Mouse (Mus musculus): Measurements from ENCODE around the gene Zfp385a.
"Not testable (repeated sequence)": the region's sequence is repeated elsewhere in the genome, so short reads cannot be mapped to it uniquely, and the experiment has no call there.

Gene Zfp385a

DNA sequence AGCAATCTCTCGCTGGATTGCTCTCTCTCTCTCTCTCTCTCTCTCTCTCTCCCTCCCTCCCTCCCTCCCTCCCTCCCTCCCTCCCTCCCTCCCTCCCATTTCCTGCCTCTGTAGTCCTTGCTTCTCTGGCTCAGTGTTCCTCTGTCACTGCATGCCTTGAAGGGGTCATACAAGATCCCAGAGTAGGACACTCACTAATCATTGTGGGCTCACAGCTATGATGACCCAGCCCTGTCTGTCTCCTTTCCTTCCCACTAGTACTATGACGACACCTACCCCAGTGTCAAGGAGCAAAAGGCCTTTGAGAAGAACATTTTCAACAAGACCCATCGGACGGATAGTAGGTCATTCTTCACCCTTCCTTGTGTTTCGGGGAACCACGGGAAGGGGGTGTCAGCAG, 49.5 kb downstream of the Zfp385a start:
- no peak for DNase-seq (ENCODE audit: low spot score)

DNA sequence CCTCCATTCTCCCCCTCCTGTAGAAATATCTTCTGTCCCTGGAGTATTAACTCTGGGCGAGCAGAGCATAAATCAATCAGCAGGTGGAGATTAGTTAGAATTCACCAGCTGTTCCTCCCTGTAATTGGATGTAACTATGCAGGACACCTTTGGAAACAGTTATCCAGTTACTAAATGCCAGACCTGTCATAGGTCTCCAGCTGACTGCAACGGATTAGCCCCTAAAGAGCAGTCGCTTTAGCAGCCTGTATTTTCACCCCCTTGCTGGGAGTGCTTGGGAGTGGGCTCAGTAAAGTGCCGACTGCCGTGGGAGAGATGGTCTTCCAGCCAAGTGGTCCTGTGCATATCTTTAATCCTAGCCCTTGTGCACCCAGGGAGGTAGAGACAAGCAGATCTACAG, 50.3 kb downstream of the Zfp385a start:
- no peak for DNase-seq (ENCODE audit: low spot score)

DNA sequence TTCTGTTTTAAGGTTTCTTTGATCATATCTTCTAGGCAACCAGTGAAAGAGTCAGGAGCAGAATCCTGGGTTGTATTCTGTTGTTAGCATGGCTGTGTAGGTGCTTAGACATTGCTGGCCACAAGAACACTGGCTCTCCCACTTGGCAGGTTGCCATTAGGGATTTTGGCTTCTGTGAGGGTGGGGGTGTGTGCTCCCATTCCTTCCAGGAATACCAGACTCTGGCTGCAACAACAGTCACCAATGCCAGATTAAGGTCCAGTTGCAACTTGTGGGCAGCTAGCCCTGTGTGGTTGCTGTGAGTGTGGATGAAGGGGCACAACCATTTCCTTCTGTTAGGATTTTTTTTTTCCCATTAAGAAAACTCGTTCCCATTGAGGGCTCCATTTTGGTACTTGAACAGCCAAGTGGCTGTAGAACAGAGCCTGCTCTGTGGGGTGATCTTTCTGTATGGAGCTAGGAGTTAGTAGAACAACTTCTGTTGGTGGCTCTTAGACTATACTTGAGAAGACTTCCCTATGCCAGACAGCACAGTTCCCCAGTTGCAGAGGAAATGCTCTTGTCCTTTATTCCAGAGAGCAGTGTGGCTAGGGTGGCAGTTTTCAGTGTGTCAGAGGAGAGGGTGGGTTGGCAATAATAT, 54.0 kb downstream of the Zfp385a start:
- DNase-seq (ENCODE audit: low spot score), result no peak

DNA sequence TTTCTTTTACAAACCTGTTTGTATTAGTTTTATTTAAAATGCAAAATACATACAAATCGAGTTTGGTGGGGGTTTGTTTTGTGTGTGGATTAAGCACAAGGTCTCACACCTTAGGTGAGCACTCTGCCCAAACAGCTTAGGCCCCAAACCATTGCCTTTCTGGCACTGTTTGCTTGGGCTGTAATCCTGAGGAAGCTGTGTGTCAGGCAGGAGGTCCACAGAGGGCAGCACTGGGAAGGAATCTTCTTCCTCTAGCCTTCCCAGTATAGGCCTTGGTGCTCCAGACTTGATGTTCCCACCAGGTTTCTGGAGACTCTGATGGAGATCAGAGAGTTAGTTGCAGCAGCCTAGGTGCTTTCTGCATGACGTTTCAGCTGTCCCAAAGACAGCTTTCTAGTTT, 55.2 kb downstream of the Zfp385a start:
- no peak for DNase-seq (ENCODE audit: low spot score)

DNA sequence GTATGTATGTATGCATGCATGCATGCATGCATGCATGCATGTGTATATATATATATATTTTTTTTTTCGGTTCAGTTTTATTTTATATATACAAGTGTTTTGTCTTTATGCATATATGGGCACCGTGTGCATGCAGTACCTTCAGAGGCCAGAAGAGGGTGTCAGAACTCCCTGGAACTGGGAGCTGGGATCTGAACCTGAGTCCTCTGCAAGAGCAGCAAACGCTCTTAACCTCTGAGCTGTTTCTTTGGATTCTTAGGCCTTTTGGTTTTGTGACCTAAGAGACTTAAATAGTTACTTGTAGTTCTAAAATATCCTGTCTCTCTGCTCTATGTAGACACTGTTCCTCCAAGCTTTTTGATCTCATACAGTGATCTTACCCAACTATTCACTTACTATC, 55.8 kb downstream of the Zfp385a start:
- no peak for DNase-seq (ENCODE audit: low spot score)

DNA sequence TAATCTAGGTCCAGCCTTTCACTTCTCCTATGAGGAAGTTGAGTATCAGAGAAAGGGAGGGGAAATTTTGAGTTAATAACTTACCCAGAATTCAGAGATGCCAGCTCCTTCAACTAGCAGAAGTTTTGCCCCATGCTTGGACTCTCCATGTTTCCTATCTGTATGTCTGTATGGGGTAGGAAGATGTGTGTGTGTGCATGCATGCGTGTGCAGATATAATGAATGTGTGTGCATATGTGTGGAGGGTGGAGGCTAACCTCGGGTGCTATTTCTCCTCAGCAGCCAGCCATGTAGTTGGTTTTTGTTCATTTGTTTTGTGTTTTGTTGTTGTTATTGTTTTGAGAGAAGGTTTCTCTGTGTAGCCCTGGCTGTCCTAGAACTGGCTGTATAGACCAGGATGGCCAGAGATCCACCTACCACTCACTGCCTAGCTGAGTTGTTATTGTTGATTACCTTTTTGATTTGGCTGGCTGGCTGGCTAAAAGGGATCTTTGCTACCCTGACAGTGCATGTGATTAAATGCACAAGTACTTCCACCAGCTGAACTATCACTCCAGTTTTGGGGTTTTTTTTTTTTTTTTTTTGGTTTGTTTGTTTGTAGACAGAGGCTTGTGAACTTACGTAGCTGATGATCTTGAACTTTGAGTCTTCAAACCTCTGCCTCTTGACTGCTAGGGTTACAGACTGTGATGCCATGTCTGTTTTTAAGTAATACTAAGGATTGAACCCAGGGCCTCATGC, 58.3 kb downstream of the Zfp385a start:
- DNase-seq (ENCODE audit: low spot score), result no peak

DNA sequence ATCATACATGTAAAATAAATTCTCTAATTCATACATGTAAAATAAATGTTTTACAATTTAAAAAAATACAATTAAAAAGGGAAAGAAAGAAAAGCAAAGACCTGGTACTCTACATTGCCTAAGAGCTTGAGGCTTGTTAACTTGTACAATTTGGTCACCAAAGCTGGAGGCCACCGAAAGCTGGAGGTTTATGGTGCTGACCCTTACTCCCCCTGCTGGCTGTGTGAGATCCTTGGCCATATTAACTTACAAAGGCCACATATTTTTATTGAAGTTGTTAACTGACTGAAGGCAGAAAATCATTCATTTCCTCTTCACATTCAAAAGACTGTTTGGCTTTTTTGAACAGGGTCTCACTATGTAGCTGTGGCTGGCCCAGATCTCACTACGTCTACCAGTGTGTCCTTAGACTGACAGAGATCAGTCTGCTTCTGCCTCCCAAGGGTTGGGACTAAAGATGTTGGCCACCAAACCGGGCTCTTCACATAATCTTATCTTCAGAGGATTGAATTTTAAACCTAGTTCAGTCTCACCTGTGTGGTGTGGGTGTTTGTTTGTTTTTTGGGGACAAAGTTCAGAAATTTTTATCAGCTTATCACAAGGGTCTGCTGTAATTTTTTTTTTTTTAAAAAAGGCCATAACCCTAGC, 59.0 kb downstream of the Zfp385a start:
- DNase-seq (ENCODE audit: low spot score), result no peak

DNA sequence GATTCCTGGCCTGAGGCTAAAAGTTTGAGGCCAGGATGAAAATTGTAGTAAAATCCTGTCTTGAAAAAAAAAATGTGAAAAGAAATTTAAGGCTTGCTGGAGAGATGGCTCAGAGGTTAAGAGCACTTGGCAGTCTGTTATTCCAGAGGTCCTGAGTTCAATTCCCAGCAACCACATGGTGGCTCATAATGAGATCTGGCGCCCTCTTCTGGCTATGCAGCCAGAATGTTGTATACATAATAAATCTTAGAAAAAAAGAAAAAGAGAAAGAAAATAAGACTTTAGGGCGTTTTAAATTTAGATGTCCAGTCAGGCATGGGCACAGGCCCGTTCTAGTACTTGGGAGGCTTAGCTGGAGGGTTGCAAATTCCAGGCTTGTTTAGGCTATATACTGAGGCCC, 60.1 kb downstream of the Zfp385a start:
- no peak for DNase-seq (ENCODE audit: low spot score)

DNA sequence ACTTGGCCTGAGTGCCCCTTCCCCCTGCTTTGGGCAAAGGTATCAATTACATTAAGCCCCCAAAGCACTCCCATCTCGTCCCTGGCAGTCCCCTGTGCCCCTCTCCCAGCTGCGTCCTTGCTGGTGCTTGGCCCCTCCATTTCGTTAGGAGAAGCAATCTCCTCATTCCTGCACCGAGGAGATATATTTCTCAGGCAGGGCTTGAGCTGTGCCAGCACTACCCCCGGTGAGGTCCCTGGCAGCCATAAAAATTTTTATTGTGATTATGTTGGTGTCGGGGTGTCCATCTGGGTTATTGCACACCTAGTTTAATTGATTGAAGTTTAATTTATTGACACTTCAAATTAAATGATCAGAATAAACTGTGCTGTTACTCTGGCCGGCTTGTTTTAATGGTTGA, 61.9 kb downstream of the Zfp385a start:
- DNase-seq (ENCODE audit: low spot score), result no peak

DNA sequence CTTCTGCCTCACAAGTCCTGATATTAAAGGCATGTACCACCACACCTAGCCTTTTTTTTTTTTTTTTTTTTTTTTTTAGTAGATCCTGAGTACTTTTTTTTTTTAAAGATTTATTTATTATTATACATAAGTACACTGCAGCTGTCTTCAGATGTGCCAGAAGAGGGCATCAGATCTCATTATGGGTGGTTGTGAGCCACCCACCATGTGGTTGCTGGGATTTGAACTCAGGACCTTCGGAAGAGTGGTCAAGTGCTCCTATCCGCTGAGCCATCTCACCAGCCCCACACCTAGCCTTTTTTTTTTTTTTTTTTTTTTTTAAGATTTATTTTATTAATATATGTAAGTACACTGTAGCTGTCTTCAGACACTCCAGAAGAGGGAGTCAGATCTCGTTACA, 64.0 kb downstream of the Zfp385a start:
- not testable (repeated sequence) for DNase-seq (ENCODE audit: low spot score)

DNA sequence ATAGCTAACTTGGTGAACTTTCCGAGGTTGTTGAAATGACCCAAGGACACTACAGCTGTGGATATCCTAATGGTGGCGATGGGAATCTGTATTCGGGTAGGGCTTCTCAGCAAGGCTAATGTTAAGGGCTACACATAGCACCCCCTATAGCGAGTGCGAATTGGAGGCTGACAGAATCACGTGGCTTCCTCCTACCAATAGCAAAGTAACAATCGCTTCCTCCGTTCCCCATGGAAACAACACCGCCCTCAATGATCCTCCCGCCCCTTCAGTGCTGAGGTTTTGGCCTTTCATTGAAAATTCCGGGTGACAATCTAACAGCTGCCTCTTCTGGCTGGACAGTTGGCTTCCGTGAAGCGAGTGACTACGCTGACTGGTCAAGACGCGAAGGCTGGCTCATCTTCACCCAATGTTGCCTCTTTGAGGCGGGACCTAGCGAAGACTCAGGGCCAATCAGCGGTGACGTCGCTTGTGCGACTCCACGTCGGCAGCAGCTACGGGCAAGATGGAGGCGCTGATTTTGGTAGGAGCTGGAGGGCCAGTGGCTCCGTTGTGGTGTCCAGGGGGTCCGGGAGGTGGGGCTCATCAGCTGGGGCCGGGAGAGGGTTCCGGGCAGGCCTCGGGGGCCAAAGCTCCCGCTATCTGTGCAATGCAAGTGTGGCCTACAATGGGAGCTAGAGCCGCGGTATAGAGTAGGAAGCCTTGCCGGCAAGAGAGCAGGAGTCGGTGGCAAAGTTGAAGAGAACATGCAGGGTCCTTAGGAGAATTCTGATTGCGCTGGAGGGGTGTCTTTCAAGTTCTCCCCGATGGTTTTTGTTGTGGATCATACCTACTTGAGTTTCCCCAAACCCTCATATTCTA, 67.2 kb downstream of the Zfp385a start, which contains the start of gene Copz1:
Gene Copz1 (plus strand): TSS at position 296 of the 861 bp plus-strand sequence.
- peak; percentile 97 for DNase-seq (ENCODE audit: low spot score)

DNA sequence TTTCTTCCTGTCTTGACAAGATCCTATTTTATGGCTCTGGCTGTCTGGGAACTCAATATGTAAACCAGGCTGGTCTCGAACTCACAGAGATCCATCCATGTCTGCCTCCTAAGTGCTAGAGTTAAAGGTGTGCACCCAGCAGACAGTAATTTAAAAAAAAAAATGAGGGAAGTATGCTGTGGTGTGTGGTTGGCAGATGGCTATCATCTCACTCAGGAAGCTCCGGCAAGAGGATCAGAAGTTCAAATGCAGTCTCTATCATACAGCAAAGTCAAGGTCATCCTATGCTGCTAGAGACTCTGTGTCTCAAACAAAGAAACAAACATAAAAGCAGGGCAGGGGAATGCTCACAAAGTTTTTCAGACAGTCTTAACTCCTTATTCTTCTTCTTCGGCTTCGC, 71.0 kb downstream of the Zfp385a start:
- no peak for DNase-seq (ENCODE audit: low spot score)

DNA sequence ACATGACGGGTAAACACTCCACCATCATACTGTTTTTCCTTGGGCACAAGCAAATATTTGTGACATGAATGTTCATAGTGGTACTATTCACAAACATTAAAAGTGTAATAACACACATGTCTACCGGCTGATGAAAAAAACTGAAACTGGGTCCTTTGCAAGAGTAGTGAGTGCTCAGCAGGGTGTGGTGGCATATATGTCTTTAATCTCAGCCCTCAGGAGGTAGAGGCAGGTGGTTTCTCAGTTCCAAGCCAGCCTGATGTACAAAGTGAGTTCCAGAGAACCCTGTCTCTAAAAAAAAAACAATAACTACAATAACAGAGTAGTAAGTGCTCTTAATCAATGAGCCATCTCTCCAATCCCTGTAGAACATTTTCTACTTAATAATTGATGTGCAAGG, 75.1 kb downstream of the Zfp385a start:
- no peak for DNase-seq (ENCODE audit: low spot score)
